Mouse (Mus musculus) MEL (cell line): ENCODE results near the gene Akain1. TPM values are rescaled to one million over a fixed set of nuclear protein-coding genes. Genes with fewer than 3 reads are reported as not detected.

Experiments
- DNase-seq: peaks from one replicate; pipeline ENCODE4 v3.0.0; 2011; ENCODE audit warnings: low read depth, low spot score
- H3K27ac ChIP-seq: 2 replicates; pipeline ENCODE4 v1.5.1; 2012; ENCODE audit warnings: low read depth, mild to moderate bottlenecking, control low read depth, low read length, moderate library complexity; ENCODE audit not compliant: control insufficient read depth
- H3K27me3 ChIP-seq, 2 experiments: fragments of 150-350 bp in 1 of 2; sonication (generic) in 1 of 2; 2 replicates each; pipeline ENCODE4 v1.6.1; 2012; ENCODE audit warnings: low read length in 2 of 2, mild to moderate bottlenecking in 2 of 2, improper control_type of control experiment in 1 of 2, moderate library complexity in 1 of 2; ENCODE audit not compliant: insufficient read depth in 2 of 2, control insufficient read depth in 1 of 2
- H3K36me3 ChIP-seq, 2 experiments: 2 replicates each; pipeline ENCODE4 v1.6.1; 2012 to 2014; ENCODE audit warnings: low read length in 2 of 2, improper control_type of control experiment in 1 of 2, inconsistent platforms in 1 of 2, mild to moderate bottlenecking in 1 of 2; ENCODE audit not compliant: insufficient read depth in 2 of 2, control insufficient read depth in 1 of 2
- H3K4me1 ChIP-seq, 2 experiments: fragments of 150-350 bp in 1 of 2; sonication (generic) in 1 of 2; 2 replicates each; pipeline ENCODE4 v1.6.1; 2012; ENCODE audit warnings: low read length in 2 of 2, improper control_type of control experiment in 1 of 2, mild to moderate bottlenecking in 1 of 2; ENCODE audit not compliant: insufficient read depth in 2 of 2, control insufficient read depth in 1 of 2
- H3K4me3 ChIP-seq, 2 experiments: fragments of 150-350 bp in 1 of 2; sonication (generic) in 1 of 2; 2 replicates each; pipeline ENCODE4 v1.5.1; 2012; ENCODE audit warnings: low read depth in 2 of 2, low read length in 2 of 2, mild to moderate bottlenecking in 2 of 2, moderate library complexity in 2 of 2, control low read depth in 1 of 2, improper control_type of control experiment in 1 of 2; ENCODE audit not compliant: control insufficient read depth in 1 of 2, insufficient read depth in 1 of 2
- H3K79me2 ChIP-seq: 2 replicates; pipeline ENCODE4 v1.6.1; 2012; ENCODE audit warnings: mild to moderate bottlenecking, low read length, moderate library complexity; ENCODE audit not compliant: control insufficient read depth, poor library complexity, insufficient read depth
- H3K9ac ChIP-seq: 2 replicates; pipeline ENCODE4 v1.6.1; 2012; ENCODE audit warnings: low read depth, mild to moderate bottlenecking, control low read depth, low read length, moderate library complexity; ENCODE audit not compliant: control insufficient read depth, poor library complexity, severe bottlenecking
- H3K9me3 ChIP-seq: fragments of 150-350 bp; sonication (generic); replicated peaks from 2 replicates; pipeline ENCODE4 v1.6.1; 2012; ENCODE audit warnings: mild to moderate bottlenecking, low read length, improper control_type of control experiment, moderate library complexity; ENCODE audit not compliant: insufficient read depth
- BHLHE40 ChIP-seq: IDR thresholded peaks from 2 replicates; pipeline ENCODE4 v1.6.1; 2012; ENCODE audit warnings: low read depth, mild to moderate bottlenecking, inconsistent platforms, low read length, improper control_type of control experiment, borderline replicate concordance
- CHD2 ChIP-seq: IDR thresholded peaks from 2 replicates; pipeline ENCODE4 v1.6.1; 2011; ENCODE audit warnings: low read length, improper control_type of control experiment
- GABPA ChIP-seq: IDR thresholded peaks from 2 replicates; pipeline ENCODE4 v1.6.1; 2012; ENCODE audit warnings: low read depth, mild to moderate bottlenecking, inconsistent platforms, low read length, improper control_type of control experiment, moderate library complexity
- GATA1 ChIP-seq: IDR thresholded peaks from 2 replicates; pipeline ENCODE4 v1.6.1; 2011; ENCODE audit warnings: low read depth, low read length, improper control_type of control experiment
- HCFC1 ChIP-seq: IDR thresholded peaks from 2 replicates; pipeline ENCODE4 v1.6.1; 2012; ENCODE audit warnings: low read depth, mild to moderate bottlenecking, inconsistent platforms, low read length, improper control_type of control experiment, moderate library complexity
- KAT2A ChIP-seq: conservative IDR thresholded peaks from 2 replicates; pipeline ENCODE4 v1.6.1; 2012; ENCODE audit warnings: low read depth, low read length, improper control_type of control experiment, inconsistent platforms
- MAZ ChIP-seq: IDR thresholded peaks from 2 replicates; pipeline ENCODE4 v1.6.1; 2012; ENCODE audit warnings: low read depth, mild to moderate bottlenecking, inconsistent platforms, low read length, improper control_type of control experiment
- MYC ChIP-seq: IDR thresholded peaks from 2 replicates; pipeline ENCODE4 v1.6.1; 2011; ENCODE audit warnings: low read depth, mild to moderate bottlenecking, low read length, improper control_type of control experiment, moderate library complexity
- NRF1 ChIP-seq: IDR thresholded peaks from 2 replicates; pipeline ENCODE4 v1.6.1; 2014; ENCODE audit warnings: low read depth, mild to moderate bottlenecking, inconsistent platforms, low read length, improper control_type of control experiment, moderate library complexity; ENCODE audit not compliant: poor library complexity, insufficient read depth, severe bottlenecking
- POLR2A ChIP-seq, 2 experiments: IDR thresholded peaks; 2 replicates each; pipeline ENCODE4 v1.6.1; 2011 to 2012; ENCODE audit warnings: low read length in 2 of 2, mild to moderate bottlenecking in 2 of 2, control low read depth in 1 of 2, improper control_type of control experiment in 1 of 2, low read depth in 1 of 2, moderate library complexity in 1 of 2; ENCODE audit not compliant: control insufficient read depth in 1 of 2, insufficient read depth in 1 of 2, poor library complexity in 1 of 2
- RAD21 ChIP-seq: IDR thresholded peaks from 2 replicates; pipeline ENCODE4 v1.6.1; 2011; ENCODE audit warnings: mild to moderate bottlenecking, low read depth, low read length, improper control_type of control experiment
- SIN3A ChIP-seq: IDR thresholded peaks from 2 replicates; pipeline ENCODE4 v1.6.1; 2012; ENCODE audit warnings: low read length, improper control_type of control experiment, inconsistent platforms
- SMC3 ChIP-seq: IDR thresholded peaks from 2 replicates; pipeline ENCODE4 v1.6.1; 2011; ENCODE audit warnings: low read depth, low read length, improper control_type of control experiment
- TAL1 ChIP-seq: IDR thresholded peaks from 2 replicates; pipeline ENCODE4 v1.6.1; 2012; ENCODE audit warnings: mild to moderate bottlenecking, inconsistent platforms, low read length, moderate library complexity, mixed read lengths
- TCF12 ChIP-seq: IDR thresholded peaks from 2 replicates; pipeline ENCODE4 v1.6.1; 2014; ENCODE audit warnings: low read depth, mild to moderate bottlenecking, inconsistent platforms, low read length, improper control_type of control experiment, moderate library complexity
- ZC3H11A ChIP-seq: IDR thresholded peaks from 2 replicates; pipeline ENCODE4 v1.6.1; 2012; ENCODE audit warnings: low read depth, mild to moderate bottlenecking, inconsistent platforms, low read length, improper control_type of control experiment
- ZKSCAN1 ChIP-seq: IDR thresholded peaks from 2 replicates; pipeline ENCODE4 v1.6.1; 2012; ENCODE audit warnings: low read depth, mild to moderate bottlenecking, inconsistent platforms, low read length, improper control_type of control experiment, moderate library complexity
- ZNF384 ChIP-seq: IDR thresholded peaks from 2 replicates; pipeline ENCODE4 v1.6.1; 2012; ENCODE audit warnings: low read depth, mild to moderate bottlenecking, inconsistent platforms, low read length, improper control_type of control experiment
- polyA plus RNA-seq, 2 experiments: library from polyadenylated mRNA; stranded (reverse) in 1 of 2; unstranded in 1 of 2; fragments of >175 nt in 1 of 2; fragments of >200 nt in 1 of 2; gene quantifications; 2 replicates each; pipeline versions ENCODE4 v1.2.1 to v1.2.4; 2012; ENCODE audit warnings: low replicate concordance in 2 of 2, low read depth in 1 of 2; ENCODE audit not compliant: insufficient read length in 2 of 2, insufficient read depth in 1 of 2, missing spikeins in 1 of 2
- total RNA-seq: library from RNA; depleted of rRNA; stranded (reverse); fragments of 300-350 nt; gene quantifications from 2 replicates; pipeline ENCODE4 v1.2.3, GENCODE M21; 2012

Gene Akain1
- total and polyA plus RNA-seq, 3 experiments = not detected

- Histone ChIP-seq H3K9ac (no peak overlapping the region), H3K36me3 (no peaks in the 10 kb centered on the region), H3K27me3 (no peaks in the 10 kb centered on the region; a peak in 1 of 4 replicates), H3K4me1 (no peaks in the 10 kb centered on the region), H3K4me3 (no peak overlapping the region), H3K27ac (no peak overlapping the region), H3K79me2 (no peaks in the 10 kb centered on the region), H3K9me3 (no peaks in the 10 kb centered on the region)
- DNase-seq = no peak
- TF ChIP-seq CHD2 (no peak), RAD21 (no peak), NRF1 (no peak), GABPA (no peak), KAT2A (no peak), MAZ (no peak), HCFC1 (no peak)
These were observed 640 bp upstream of the Akain1 start for GRCm38 (mm10) chr17:69438486-69438885.

DNA sequence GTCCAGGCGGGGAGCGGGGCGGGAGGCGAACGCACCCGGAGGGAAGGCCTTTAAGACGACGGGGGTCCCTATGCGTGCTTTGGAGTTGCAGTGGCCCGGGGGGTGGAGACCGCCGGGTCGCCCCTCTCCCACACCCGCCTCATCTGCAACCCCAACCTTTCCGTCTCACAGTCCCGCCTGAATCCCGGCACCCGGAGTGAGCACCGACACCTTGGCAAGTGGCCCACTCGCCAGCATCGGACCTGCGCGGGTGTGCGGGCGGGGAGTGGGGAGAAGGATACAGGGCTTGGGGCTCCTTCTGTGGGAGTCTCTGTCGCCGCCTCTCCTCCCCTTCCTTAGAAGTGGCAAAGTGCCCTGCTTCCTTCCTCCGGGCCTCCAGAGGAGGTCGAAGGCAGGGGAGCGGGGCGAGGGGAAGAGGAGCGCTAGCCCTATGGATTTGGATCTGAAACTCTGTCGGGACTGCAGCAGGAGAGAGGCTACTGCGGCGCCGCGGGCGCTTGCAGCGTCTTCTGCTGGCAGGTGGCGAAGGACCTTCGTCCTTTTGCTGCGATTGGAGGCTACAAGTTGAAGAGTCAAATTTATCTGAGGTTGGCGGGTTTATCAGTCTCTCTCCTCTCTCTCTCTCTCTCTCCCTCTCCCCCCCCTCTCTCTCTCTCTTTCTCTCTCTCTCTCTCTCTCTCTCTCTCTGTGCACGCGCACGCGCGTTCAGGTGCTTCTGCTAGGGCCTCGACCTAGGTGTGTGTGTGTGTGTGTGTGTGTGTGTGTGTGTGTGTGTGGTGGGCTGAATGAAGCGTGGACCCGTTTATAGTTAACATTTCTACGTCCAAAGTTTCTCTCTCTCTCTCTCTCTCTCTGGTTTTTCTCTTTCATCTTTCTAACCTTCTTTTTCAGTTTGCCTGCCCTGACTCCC lies 700 bp downstream of the Akain1 start:
- Histone ChIP-seq H3K9ac (no peak overlapping the region), H3K79me2 (no peaks in the 10 kb centered on the region), H3K4me1 (no peaks in the 10 kb centered on the region), H3K36me3 (no peaks in the 10 kb centered on the region), H3K27me3 (no peaks in the 10 kb centered on the region; a peak in 1 of 4 replicates), H3K27ac (no peak overlapping the region), H3K9me3 (no peaks in the 10 kb centered on the region), H3K4me3 (no peak overlapping the region)
- TF ChIP-seq MYC (no peak), MAZ (no peak), POLR2A (IDR thresholded peaks at IDR 0.05; ENCODE audit: control insufficient read depth in 1 of 2, insufficient read depth in 1 of 2, low read depth in 1 of 2, low read length in 2 of 2, poor library complexity in 1 of 2) (no peak), GATA1 (no peak), ZNF384 (no peak), TCF12 (no peak)
- no peak for DNase-seq

DNA sequence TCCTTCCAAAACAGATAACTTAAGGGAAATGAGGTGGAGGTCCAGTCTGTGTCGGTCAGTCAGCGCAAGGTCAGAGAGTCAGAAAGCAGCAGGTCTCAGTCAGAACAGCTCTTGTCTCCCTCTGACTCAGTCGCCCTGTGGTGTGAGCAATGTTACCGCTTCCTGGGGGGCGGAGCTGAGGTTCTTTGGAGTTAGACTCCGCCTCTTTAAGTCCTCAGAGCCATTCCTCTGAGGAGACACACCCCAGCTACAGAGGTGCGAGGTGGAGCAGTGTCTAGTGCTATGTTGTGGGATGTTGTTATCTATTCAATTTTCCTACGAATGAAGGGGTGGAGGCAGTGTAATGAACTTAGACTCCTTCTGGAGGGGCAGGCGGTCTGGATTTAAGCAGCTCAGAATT lies 1.9 kb downstream of the Akain1 start:
- no peaks in the 10 kb centered on the region for H3K79me2 ChIP-seq
- no peak for TF ChIP-seq GABPA
- TF ChIP-seq CHD2 = no peak
- no peak for TF ChIP-seq HCFC1
- TF ChIP-seq SMC3 = no peak
- TF ChIP-seq KAT2A = no peak
- TF ChIP-seq TAL1 = no peak
- no peak for TF ChIP-seq GATA1
- TF ChIP-seq SIN3A = no peak
- no peak for TF ChIP-seq TCF12
- TF ChIP-seq ZC3H11A = no peak
- TF ChIP-seq BHLHE40 = no peak
- TF ChIP-seq ZKSCAN1 = no peak
- TF ChIP-seq MAZ = no peak
- H3K27ac ChIP-seq = no peak overlapping the region
- H3K9ac ChIP-seq = no peak overlapping the region
- no peak overlapping the region for H3K4me3 ChIP-seq
- H3K36me3 ChIP-seq = no peaks in the 10 kb centered on the region
- H3K9me3 ChIP-seq = no peaks in the 10 kb centered on the region
- H3K27me3 ChIP-seq = no peaks in the 10 kb centered on the region
- DNase-seq = no peak
- H3K4me1 ChIP-seq = no peaks in the 10 kb centered on the region
